Mouse (Mus musculus) limb, embryonic 15.5 days (tissue): Measurements from ENCODE around the gene Isca2. TPM values are rescaled to one million over a fixed set of nuclear protein-coding genes. Genes with fewer than 3 reads are reported as not detected.

Experiments used
- ATAC-seq: fragments of 200-750 bp; cut with Nextera tagmentation; 2 replicates; pipeline ENCODE4 v1.8.0; 2017; ENCODE audit warnings: low read depth, moderate TSS enrichment; ENCODE audit not compliant: insufficient number of reproducible peaks, low FRiP score, low TSS enrichment
- H3K27ac ChIP-seq: fragments of 300-500 bp; sonication (generic); 2 replicates; pipeline ENCODE4 v1.5.1; 2015; ENCODE audit warnings: moderate library complexity, mild to moderate bottlenecking, inconsistent platforms
- H3K27me3 ChIP-seq: fragments of 300-500 bp; sonication (generic); 2 replicates; pipeline ENCODE4 v1.6.1; 2015; ENCODE audit warnings: inconsistent platforms
- H3K36me3 ChIP-seq: fragments of 300-500 bp; sonication (generic); 2 replicates; pipeline ENCODE4 v1.6.1; 2015; ENCODE audit warnings: inconsistent platforms
- H3K4me1 ChIP-seq: fragments of 300-500 bp; sonication (generic); 2 replicates; pipeline ENCODE4 v1.6.1; 2015; ENCODE audit warnings: inconsistent platforms
- H3K4me2 ChIP-seq: fragments of 300-500 bp; sonication (generic); 2 replicates; pipeline ENCODE4 v1.6.1; 2015; ENCODE audit warnings: mild to moderate bottlenecking, inconsistent platforms
- H3K4me3 ChIP-seq: fragments of 300-500 bp; sonication (generic); 2 replicates; pipeline ENCODE4 v1.5.1; 2015; ENCODE audit warnings: mild to moderate bottlenecking, inconsistent platforms
- H3K9ac ChIP-seq: fragments of 300-500 bp; sonication (generic); 2 replicates; pipeline ENCODE4 v1.6.1; 2015; ENCODE audit warnings: inconsistent platforms
- H3K9me3 ChIP-seq: fragments of 300-500 bp; sonication (generic); 2 replicates; pipeline ENCODE4 v1.6.1; 2016; ENCODE audit warnings: inconsistent platforms
- WGBS: fragments of 180-500 bp; shearing (Covaris S2); methylation state at CpG from one replicate; pipeline ENCODE4 v1.1.7; 2015; 5-methylcytosine and 5-hydroxymethylcytosine counted together
- polyA plus RNA-seq: library from polyadenylated mRNA; unstranded; fragments of >200 nt; fragmentation: Nextera tagmentation; extraction: Ambion mirVana; gene quantifications from 2 replicates; pipeline ENCODE4 v1.2.1, GENCODE M21; 2015

Gene Isca2
- polyA plus RNA-seq, 1 experiment from 2014 or later, result 113 TPM

DNA sequence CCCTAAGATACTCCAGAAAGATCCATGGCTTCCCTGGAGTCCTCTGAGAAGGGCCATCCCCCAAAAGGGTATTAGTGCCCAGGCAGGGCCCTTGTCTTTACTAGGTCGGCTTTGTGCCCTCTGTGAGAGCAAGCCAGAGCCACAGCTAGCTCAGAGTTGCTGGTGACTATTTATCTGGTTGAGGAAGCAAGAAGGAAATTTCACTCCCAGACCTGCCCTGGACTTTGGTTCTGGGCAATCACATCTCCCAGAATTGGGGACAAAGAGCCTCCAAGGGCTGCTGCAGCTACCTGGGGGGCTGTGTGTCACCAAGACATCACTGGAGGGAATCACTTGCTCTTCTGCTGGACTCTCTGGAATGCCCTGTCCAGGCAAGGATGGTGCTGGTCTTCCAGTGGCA is 33.0 kb downstream of the Isca2 start:
- 66% methylated on average over 1 of the region's 1 CpGs for WGBS
- Histone ChIP-seq H3K27me3 (no peaks in the 10 kb centered on the region), H3K4me2 (no peak overlapping the region), H3K4me3 (no peak overlapping the region), H3K4me1 (peaks cover 14% of the 10 kb centered on the region), H3K9ac (no peak overlapping the region), H3K36me3 (no peaks in the 10 kb centered on the region), H3K9me3 (no peaks in the 10 kb centered on the region), H3K27ac (no peak overlapping the region)
- ATAC-seq, result no peak

GRCm38 (mm10) chr12:84806726-84807125 is 33.7 kb downstream of the Isca2 start:
- no peak for ATAC-seq
- 50% methylated on average over 5 of the region's 5 CpGs for WGBS
- no peaks in the 10 kb centered on the region for H3K9me3 ChIP-seq

GRCm38 (mm10) chr12:84807351-84807750 is 34.3 kb downstream of the Isca2 start:
- Histone ChIP-seq H3K9ac (no peak overlapping the region), H3K27ac (no peak overlapping the region), H3K4me3 (no peak overlapping the region), H3K36me3 (no peaks in the 10 kb centered on the region), H3K9me3 (no peaks in the 10 kb centered on the region), H3K4me1 (peaks cover 14% of the 10 kb centered on the region), H3K27me3 (no peaks in the 10 kb centered on the region), H3K4me2 (no peak overlapping the region)
- ATAC-seq, result no peak
- WGBS, result 78% methylated on average over 13 of the region's 13 CpGs

More at GRCm38 (mm10) chr12:84806726-84807125, 33.7 kb downstream of the Isca2 start:
- Histone ChIP-seq H3K4me1 (peaks cover 14% of the 10 kb centered on the region), H3K4me2 (no peak overlapping the region), H3K9ac (no peak overlapping the region), H3K36me3 (no peaks in the 10 kb centered on the region), H3K27me3 (no peaks in the 10 kb centered on the region), H3K27ac (no peak overlapping the region), H3K4me3 (no peak overlapping the region)

GRCm38 (mm10) chr12:84809033-84809432 is 36.0 kb downstream of the Isca2 start:
- no peaks in the 10 kb centered on the region for H3K36me3 ChIP-seq
- H3K4me2 ChIP-seq, result no peak overlapping the region
- 80% methylated on average over 6 of the region's 6 CpGs for WGBS
- H3K27me3 ChIP-seq, result 0 out of 2 replicates have a peak, but pooled peaks cover 3% of the 10 kb centered on the region
- H3K4me3 ChIP-seq, result no peak overlapping the region
- H3K27ac ChIP-seq, result no peak overlapping the region
- no peak overlapping the region for H3K9ac ChIP-seq
- peaks cover 14% of the 10 kb centered on the region for H3K4me1 ChIP-seq
- no peak for ATAC-seq
- no peaks in the 10 kb centered on the region for H3K9me3 ChIP-seq

GRCm38 (mm10) chr12:84810810-84811209 is 37.8 kb downstream of the Isca2 start:
- no peaks in the 10 kb centered on the region for H3K36me3 ChIP-seq
- 54% methylated on average over 1 of the region's 1 CpGs for WGBS
- H3K27me3 ChIP-seq, result 0 out of 2 replicates have a peak, but pooled peaks cover 3% of the 10 kb centered on the region
- ATAC-seq, result no peak
- H3K9me3 ChIP-seq, result no peaks in the 10 kb centered on the region
- H3K4me1 ChIP-seq, result peaks cover 5% of the 10 kb centered on the region; the same call in 1 of the 2 replicates
- no peak overlapping the region for H3K27ac ChIP-seq
- H3K4me2 ChIP-seq, result no peak overlapping the region
- no peak overlapping the region for H3K4me3 ChIP-seq
- H3K9ac ChIP-seq, result no peak overlapping the region

DNA sequence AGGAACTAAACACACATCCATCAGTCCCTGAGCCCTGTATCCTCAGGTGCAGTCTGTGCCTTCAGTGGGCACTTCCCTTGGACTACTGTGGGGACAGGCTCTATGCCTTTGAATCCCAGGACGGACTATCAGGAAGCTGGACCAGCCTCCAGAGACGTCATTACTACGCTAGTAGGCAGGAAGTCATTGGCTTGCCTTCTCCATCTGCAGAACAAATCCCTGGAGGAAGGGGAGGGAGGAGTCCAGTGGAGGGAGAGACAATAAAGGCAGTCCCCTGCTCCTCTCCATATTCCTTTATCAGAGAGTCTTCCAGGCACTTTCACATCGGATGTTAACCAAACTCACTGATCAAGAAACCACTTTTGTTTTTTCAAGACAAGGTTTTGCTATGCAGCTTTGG is 38.5 kb downstream of the Isca2 start:
- 63% methylated on average over 4 of the region's 4 CpGs for WGBS
- Histone ChIP-seq H3K4me1 (peaks cover 2% of the 10 kb centered on the region; the same call in 1 of the 2 replicates), H3K4me2 (no peak overlapping the region), H3K4me3 (no peak overlapping the region), H3K27ac (no peak overlapping the region), H3K36me3 (no peaks in the 10 kb centered on the region), H3K27me3 (0 out of 2 replicates have a peak, but pooled peaks cover 3% of the 10 kb centered on the region), H3K9me3 (no peaks in the 10 kb centered on the region), H3K9ac (no peak overlapping the region)
- ATAC-seq, result no peak

DNA sequence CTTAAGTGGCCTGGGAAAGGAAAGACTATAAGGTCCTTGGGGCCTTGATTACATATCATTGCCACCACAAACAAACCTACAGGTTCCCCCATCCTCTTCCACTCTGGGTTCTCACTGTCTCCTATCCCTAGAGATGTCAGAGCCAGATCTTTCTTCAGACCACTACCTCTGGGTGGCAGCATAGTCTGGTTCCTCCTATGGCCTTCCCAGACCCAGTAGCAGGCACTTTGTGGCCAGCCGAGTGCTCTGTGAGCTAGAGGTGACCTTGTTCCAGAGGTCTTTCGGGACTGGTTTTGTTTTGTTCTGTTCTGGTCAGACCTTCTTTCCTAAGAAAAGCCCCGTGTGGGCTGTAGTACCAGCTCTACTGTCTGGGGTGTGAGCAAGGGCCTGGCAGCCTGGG is 39.0 kb downstream of the Isca2 start:
- H3K4me2 ChIP-seq, result no peak overlapping the region
- no peaks in the 10 kb centered on the region for H3K36me3 ChIP-seq
- no peak overlapping the region for H3K4me3 ChIP-seq
- H3K9me3 ChIP-seq, result no peaks in the 10 kb centered on the region
- no peak overlapping the region for H3K9ac ChIP-seq
- 57% methylated on average over 3 of the region's 3 CpGs for WGBS
- 0 out of 2 replicates have a peak, but pooled peaks cover 3% of the 10 kb centered on the region for H3K27me3 ChIP-seq
- no peaks in the 10 kb centered on the region for H3K4me1 ChIP-seq
- H3K27ac ChIP-seq, result no peak overlapping the region
- ATAC-seq, result no peak

GRCm38 (mm10) chr12:84813773-84814172 is 40.7 kb downstream of the Isca2 start:
- ATAC-seq, result no peak
- no peaks in the 10 kb centered on the region for H3K36me3 ChIP-seq
- 0 out of 2 replicates have a peak, but pooled peaks cover 3% of the 10 kb centered on the region for H3K27me3 ChIP-seq
- H3K9ac ChIP-seq, result no peak overlapping the region
- H3K4me3 ChIP-seq, result no peak overlapping the region
- WGBS, result 45% methylated on average over 7 of the region's 7 CpGs
- no peaks in the 10 kb centered on the region for H3K4me1 ChIP-seq
- no peak overlapping the region for H3K4me2 ChIP-seq
- no peak overlapping the region for H3K27ac ChIP-seq
- H3K9me3 ChIP-seq, result no peaks in the 10 kb centered on the region

GRCm38 (mm10) chr12:84814663-84815325 is 41.7 kb downstream of the Isca2 start:
- H3K4me2 ChIP-seq, result no peak overlapping the region
- H3K36me3 ChIP-seq, result no peaks in the 10 kb centered on the region
- 57% methylated on average over 3 of the region's 3 CpGs for WGBS
- no peaks in the 10 kb centered on the region for H3K9me3 ChIP-seq
- no peak for ATAC-seq
- no peak overlapping the region for H3K4me3 ChIP-seq
- 0 out of 2 replicates have a peak, but pooled peaks cover 3% of the 10 kb centered on the region for H3K27me3 ChIP-seq
- H3K9ac ChIP-seq, result no peak overlapping the region
- H3K4me1 ChIP-seq, result no peaks in the 10 kb centered on the region
- no peak overlapping the region for H3K27ac ChIP-seq

DNA sequence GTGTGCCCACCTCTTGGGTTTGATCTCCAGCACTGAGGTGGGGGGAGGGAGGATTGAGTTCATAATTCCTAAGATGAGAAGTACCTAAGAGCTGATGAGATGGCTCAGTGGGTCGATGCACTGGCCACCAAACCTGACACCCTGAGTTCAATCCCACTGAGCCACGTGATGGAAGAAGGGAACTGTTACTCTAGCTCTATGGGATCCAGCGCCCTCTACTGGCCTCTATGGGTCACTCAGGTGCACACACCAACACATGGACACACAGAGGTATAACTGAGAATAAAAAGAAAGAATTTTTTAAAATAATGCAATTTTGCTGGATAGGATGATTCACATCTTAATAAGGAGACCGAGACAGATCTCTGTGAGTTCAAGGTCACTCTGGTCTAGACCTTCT is 45.4 kb downstream of the Isca2 start:
- no peaks in the 10 kb centered on the region for H3K36me3 ChIP-seq
- H3K4me3 ChIP-seq, result no peak overlapping the region
- H3K9me3 ChIP-seq, result no peaks in the 10 kb centered on the region
- H3K27ac ChIP-seq, result no peak overlapping the region
- H3K4me2 ChIP-seq, result no peak overlapping the region
- H3K9ac ChIP-seq, result no peak overlapping the region
- 0 out of 2 replicates have a peak, but pooled peaks cover 3% of the 10 kb centered on the region for H3K27me3 ChIP-seq
- H3K4me1 ChIP-seq, result peaks cover 5% of the 10 kb centered on the region
- ATAC-seq, result no peak
- 68% methylated on average over 4 of the region's 4 CpGs for WGBS

- no peak for ATAC-seq
- WGBS, result 81% methylated on average over 13 of the region's 13 CpGs
- H3K9me3 ChIP-seq, result no peaks in the 10 kb centered on the region
- H3K4me1 ChIP-seq, result peaks cover 14% of the 10 kb centered on the region
- no peak overlapping the region for H3K27ac ChIP-seq
- no peaks in the 10 kb centered on the region for H3K36me3 ChIP-seq
- H3K4me2 ChIP-seq, result no peak overlapping the region
- H3K9ac ChIP-seq, result no peak overlapping the region
- H3K4me3 ChIP-seq, result no peak overlapping the region
- no peaks in the 10 kb centered on the region for H3K27me3 ChIP-seq
Measured at GRCm38 (mm10) chr12:84819236-84820168, 46.5 kb downstream of the Isca2 start.

- Histone ChIP-seq H3K4me2 (no peak overlapping the region), H3K9me3 (no peaks in the 10 kb centered on the region), H3K4me1 (peaks cover 25% of the 10 kb centered on the region), H3K27me3 (no peaks in the 10 kb centered on the region), H3K36me3 (no peaks in the 10 kb centered on the region), H3K4me3 (no peak overlapping the region), H3K27ac (peak overlapping the region; percentile 27; the same call in 1 of the 2 replicates), H3K9ac (no peak overlapping the region)
- ATAC-seq, result no peak
- 44% methylated on average over 7 of the region's 7 CpGs for WGBS
Measured at GRCm38 (mm10) chr12:84823601-84824000, 50.5 kb downstream of the Isca2 start.
